ENCODE assay signal across 8 mouse cellular contexts in the genomic region with DNA sequence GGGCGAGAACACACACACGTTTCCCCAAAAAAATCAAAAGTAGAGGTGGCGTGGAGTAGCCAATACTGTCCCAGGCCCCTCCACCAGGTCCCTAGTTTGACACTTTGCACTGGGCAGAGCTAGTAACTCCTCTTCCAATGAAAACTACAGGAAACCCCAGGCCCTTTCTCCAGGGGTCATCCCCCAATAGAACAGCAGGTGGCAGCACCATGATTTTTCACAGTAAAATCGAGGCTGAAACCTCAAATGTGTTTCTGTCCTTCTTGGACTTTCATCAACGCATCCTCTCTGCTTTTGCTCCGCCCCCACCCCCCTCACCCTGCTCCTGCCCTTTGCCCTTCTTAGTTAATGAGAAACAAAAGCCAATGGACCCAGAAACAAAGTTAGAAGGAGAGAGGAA. TPM values are rescaled to one million over a fixed set of nuclear protein-coding genes. Genes with fewer than 3 reads are reported as not detected.
A peak's percentile ranks its signal among the peaks of the same experiment; 100 is the strongest.
DNase-seq lines count a peak whose midpoint lies in the region; ATAC-seq and TF ChIP-seq lines count a peak whose summit lies in the region.

No protein-coding gene starts in this region.

- H3K27ac ChIP-seq in forebrain, embryonic 14.5 days (ENCODE audit: low read depth, low read length), result no peak overlapping the region
- H3K27ac ChIP-seq in forebrain, embryonic 16.5 days (ENCODE audit: low read length), result no peak overlapping the region
- H3K27ac ChIP-seq in intestine, postnatal 0 days (ENCODE audit: low read depth, low read length), result no peak overlapping the region; the same call in 1 of the 2 replicates
- H3K27ac ChIP-seq in small intestine, adult 2 months (ENCODE audit: insufficient read depth, low read depth, low read length), result peak overlapping the region; percentile 40

- no peak overlapping the region for H3K4me3 ChIP-seq in forebrain, embryonic 14.5 days (ENCODE audit: low read depth, low read length)
- no peak overlapping the region for H3K4me3 ChIP-seq in forebrain, embryonic 16.5 days (replicated peaks; ENCODE audit: low read length)
- H3K4me3 ChIP-seq in intestine, postnatal 0 days (ENCODE audit: low read depth, low read length), result no peak overlapping the region
- H3K4me3 ChIP-seq in lung, adult 2 months (replicated peaks; ENCODE audit: extremely low read depth, low read depth, low read length), result no peak overlapping the region
- H3K4me3 ChIP-seq in small intestine, adult 2 months (ENCODE audit: low read depth, low read length), result peak overlapping the region; percentile 25; the same call in 1 of the 2 replicates

- H3K4me2 ChIP-seq in forebrain, embryonic 14.5 days (ENCODE audit: low read length), result no peak overlapping the region
- H3K4me2 ChIP-seq in forebrain, embryonic 16.5 days (ENCODE audit: low read length), result no peak overlapping the region
- peak overlapping the region; percentile 45 for H3K4me2 ChIP-seq in intestine, postnatal 0 days (replicated peaks; ENCODE audit: low read depth)

- no peaks in the 10 kb centered on the region for H3K36me3 ChIP-seq in forebrain, embryonic 14.5 days (ENCODE audit: control insufficient read depth, insufficient read depth, low read length)
- H3K36me3 ChIP-seq in forebrain, embryonic 16.5 days (ENCODE audit: control insufficient read depth, insufficient read depth), result no peaks in the 10 kb centered on the region
- no peaks in the 10 kb centered on the region for H3K36me3 ChIP-seq in intestine, postnatal 0 days (ENCODE audit: control insufficient read depth, insufficient read depth)
- H3K36me3 ChIP-seq in small intestine, adult 2 months (ENCODE audit: control insufficient read depth, insufficient read depth, low read length), result no peaks in the 10 kb centered on the region

- TF ChIP-seq POLR2A in lung, adult 2 months (IDR thresholded peaks at IDR 0.05; ENCODE audit: borderline replicate concordance, extremely low read depth, low read depth, low read length), result no peak
- TF ChIP-seq POLR2A in small intestine, adult 2 months (IDR thresholded peaks at IDR 0.05; ENCODE audit: low read depth, low read length), result no peak

- no peaks in the 10 kb centered on the region for H3K27me3 ChIP-seq in forebrain, embryonic 14.5 days (replicated peaks; ENCODE audit: control insufficient read depth, insufficient read depth, low read length)
- H3K27me3 ChIP-seq in forebrain, embryonic 16.5 days (replicated peaks; ENCODE audit: control insufficient read depth, insufficient read depth, low read length), result no peaks in the 10 kb centered on the region
- H3K27me3 ChIP-seq in intestine, postnatal 0 days (replicated peaks; ENCODE audit: control insufficient read depth, insufficient read depth, low read length), result no peaks in the 10 kb centered on the region
- no peaks in the 10 kb centered on the region for H3K27me3 ChIP-seq in small intestine, adult 2 months (ENCODE audit: control insufficient read depth, insufficient read depth, low read length)

- TF ChIP-seq CTCF in intestine, postnatal 0 days (IDR thresholded peaks at IDR 0.05; ENCODE audit: low read depth), result peak; percentile 80
- peak; percentile 41 for TF ChIP-seq CTCF in lung, adult 2 months (IDR thresholded peaks at IDR 0.05; ENCODE audit: insufficient read depth, low read length)
- peak; percentile 51; the same call in 1 of the 2 replicates for TF ChIP-seq CTCF in small intestine, adult 2 months (IDR thresholded peaks at IDR 0.05; ENCODE audit: extremely low read depth, insufficient read length, insufficient replicate concordance, low read depth, low read length)

- H3K4me1 ChIP-seq in forebrain, embryonic 14.5 days (ENCODE audit: control insufficient read depth, insufficient read depth, low read length), result no peaks in the 10 kb centered on the region
- H3K4me1 ChIP-seq in forebrain, embryonic 16.5 days (replicated peaks; ENCODE audit: control insufficient read depth, insufficient read depth, low read length), result no peaks in the 10 kb centered on the region
- H3K4me1 ChIP-seq in intestine, postnatal 0 days (replicated peaks; ENCODE audit: control insufficient read depth, insufficient read depth, low read length), result peaks cover 6% of the 10 kb centered on the region
- H3K4me1 ChIP-seq in lung, adult 2 months (ENCODE audit: control insufficient read depth, insufficient read depth, low read length), result peaks cover 8% of the 10 kb centered on the region; the same call in 1 of the 2 replicates
- H3K4me1 ChIP-seq in small intestine, adult 2 months (ENCODE audit: control insufficient read depth, insufficient read depth, insufficient read length, low read length), result peaks cover 29% of the 10 kb centered on the region

- H3K9me3 ChIP-seq in forebrain, embryonic 14.5 days (replicated peaks; ENCODE audit: control insufficient read depth, low read length), result no peaks in the 10 kb centered on the region
- no peaks in the 10 kb centered on the region for H3K9me3 ChIP-seq in forebrain, embryonic 16.5 days (ENCODE audit: control insufficient read depth, low read length)
- H3K9me3 ChIP-seq in intestine, postnatal 0 days (ENCODE audit: control insufficient read depth), result no peaks in the 10 kb centered on the region

- 29% methylated on average over 6 of the region's 6 CpGs for WGBS in forebrain, embryonic 14.5 days
- 26% methylated on average over 6 of the region's 6 CpGs for WGBS in forebrain, embryonic 16.5 days
- 38% methylated on average over 6 of the region's 6 CpGs for WGBS in intestine, postnatal 0 days
- WGBS in lung, adult 2 months, result 30% methylated on average over 6 of the region's 6 CpGs
- WGBS in small intestine, adult 2 months, result 39% methylated on average over 6 of the region's 6 CpGs

- peak; percentile 61 for DNase-seq in forebrain, embryonic 14.5 days (ENCODE audit: low spot score)
- DNase-seq in spleen, postnatal 4 days (ENCODE audit: low spot score in 2 of 2), result peak; percentile 45 to 74
- no peak for DNase-seq in spleen, adult 12 weeks (ENCODE audit: low spot score)
- DNase-seq in cerebellum, postnatal 10 days, result peak; percentile 71 to 78
- DNase-seq in lung, adult 2 months, result peak; percentile 46

- ATAC-seq in forebrain, embryonic 14.5 days, result peak; percentile 27; the same call in 1 of the 2 replicates
- ATAC-seq in forebrain, embryonic 16.5 days, result no peak
- peak; percentile 58 for ATAC-seq in intestine, postnatal 0 days

- no peak overlapping the region for H3K9ac ChIP-seq in forebrain, embryonic 14.5 days (ENCODE audit: low read length)
- no peak overlapping the region for H3K9ac ChIP-seq in forebrain, embryonic 16.5 days (replicated peaks; ENCODE audit: low read depth, low read length)
- H3K9ac ChIP-seq in intestine, postnatal 0 days (ENCODE audit: low read depth, low read length), result no peak overlapping the region

RNA-seq across cellular contexts. Expression of gene C1rl, which starts 11.3 kb away (rescaled TPM):
- 0.17 and 0.27 TPM in 2 replicates for polyA plus RNA-seq in forebrain, embryonic 14.5 days (2014; fragmentation: Nextera tagmentation; extraction: Ambion mirVana)
- 0.10 and 0.11 TPM in 2 replicates for polyA plus RNA-seq in forebrain, embryonic 16.5 days (2015; fragmentation: Nextera tagmentation; extraction: Ambion mirVana)
- polyA plus RNA-seq in intestine, postnatal 0 days (2015; fragmentation: Nextera tagmentation; extraction: Ambion mirVana), result 1.9 TPM in 2 replicates
- polyA plus RNA-seq in lung, adult 2 months (2012; rRNA removed), result 4.6 and 5.9 TPM in 2 replicates
- 0.61 and 1.2 TPM in 2 replicates for polyA plus RNA-seq in small intestine, adult 2 months (2012; rRNA removed)

RNA-seq across cellular contexts. Expression of gene Clstn3, which starts 17.0 kb away (rescaled TPM):
- 34.1 and 48.7 TPM in 2 replicates for polyA plus RNA-seq in forebrain, embryonic 14.5 days (2014; fragmentation: Nextera tagmentation; extraction: Ambion mirVana)
- polyA plus RNA-seq in forebrain, embryonic 16.5 days (2015; fragmentation: Nextera tagmentation; extraction: Ambion mirVana), result 62.8 and 90.9 TPM in 2 replicates
- 2.7 and 3.4 TPM in 2 replicates for polyA plus RNA-seq in intestine, postnatal 0 days (2015; fragmentation: Nextera tagmentation; extraction: Ambion mirVana)
- 3.2 and 9.1 TPM in 2 replicates for polyA plus RNA-seq in lung, adult 2 months (2012; rRNA removed)
- 0.44 and 1.1 TPM in 2 replicates for polyA plus RNA-seq in small intestine, adult 2 months (2012; rRNA removed)

RNA-seq across cellular contexts. Expression of gene C1ra, which starts 30.6 kb away (rescaled TPM):
- 0.19 and 0.24 TPM in 2 replicates for polyA plus RNA-seq in forebrain, embryonic 14.5 days (2014; fragmentation: Nextera tagmentation; extraction: Ambion mirVana)
- 0.11 and 0.55 TPM in 2 replicates for polyA plus RNA-seq in forebrain, embryonic 16.5 days (2015; fragmentation: Nextera tagmentation; extraction: Ambion mirVana)
- polyA plus RNA-seq in intestine, postnatal 0 days (2015; fragmentation: Nextera tagmentation; extraction: Ambion mirVana), result 6.9 and 7.5 TPM in 2 replicates
- 47.2 and 58.0 TPM in 2 replicates for polyA plus RNA-seq in lung, adult 2 months (2012; rRNA removed)
- 9.1 and 9.2 TPM in 2 replicates for polyA plus RNA-seq in small intestine, adult 2 months (2012; rRNA removed)
